Mouse (Mus musculus) heart, adult 2 months (tissue): ENCODE results near the gene Kalrn. TPM values are rescaled to one million over a fixed set of nuclear protein-coding genes. Genes with fewer than 3 reads are reported as not detected.

Source experiments
- DNase-seq, 2 experiments: peaks; one replicate each; pipeline ENCODE4 v3.0.0; 2021
- H3K27ac ChIP-seq: fragments of 200-600 bp; 2 replicates; pipeline ENCODE4 v1.8.1; 2022
- H3K27me3 ChIP-seq: fragments of 200-500 bp; 2 replicates; pipeline ENCODE4 v1.6.1; 2012; ENCODE audit warnings: mild to moderate bottlenecking, low read length, inconsistent platforms, mixed read lengths; ENCODE audit not compliant: control insufficient read depth, insufficient read depth
- H3K36me3 ChIP-seq: fragments of 200-500 bp; 2 replicates; pipeline ENCODE4 v1.6.1; 2012; ENCODE audit warnings: low read length, inconsistent platforms; ENCODE audit not compliant: control insufficient read depth, insufficient read depth
- H3K4me1 ChIP-seq: fragments of 200-500 bp; 2 replicates; pipeline ENCODE4 v1.6.1; 2011; ENCODE audit warnings: low read length; ENCODE audit not compliant: control insufficient read depth, insufficient read depth
- H3K4me3 ChIP-seq: fragments of 200-600 bp; 2 replicates; pipeline ENCODE4 v1.8.1; 2022
- H3K79me2 ChIP-seq: fragments of 200-500 bp; replicated peaks from 2 replicates; pipeline ENCODE4 v1.6.1; 2012; ENCODE audit warnings: mild to moderate bottlenecking, inconsistent platforms, low read length, moderate library complexity, mixed read lengths; ENCODE audit not compliant: control insufficient read depth, insufficient read depth
- H3K9ac ChIP-seq: fragments of 200-500 bp; 2 replicates; pipeline ENCODE4 v1.6.1; 2012; ENCODE audit warnings: low read depth, mild to moderate bottlenecking, control low read depth, inconsistent platforms, low read length, mixed read lengths
- CTCF ChIP-seq: fragments of 200-600 bp; IDR thresholded peaks from 2 replicates; pipeline ENCODE4 v1.8.1; 2022; ENCODE audit warnings: antibody characterized with exemption, mild to moderate bottlenecking, moderate library complexity
- EP300 ChIP-seq: fragments of 200-500 bp; IDR thresholded peaks from 2 replicates; pipeline ENCODE4 v1.6.1; 2011; ENCODE audit warnings: low read depth, low read length, control low read depth; ENCODE audit not compliant: insufficient read depth
- POLR2A ChIP-seq: fragments of 200-500 bp; IDR thresholded peaks from 2 replicates; pipeline ENCODE4 v1.6.1; 2011; ENCODE audit warnings: mild to moderate bottlenecking, low read depth, low read length, control low read depth; ENCODE audit not compliant: insufficient read depth
- WGBS: fragments of 180-500 bp; shearing (Covaris S2); methylation state at CpG from one replicate; pipeline ENCODE4 v1.1.7; 2018; 5-methylcytosine and 5-hydroxymethylcytosine counted together
- intact Hi-C: fragments of 180-260 bp; cut with DNase I; formaldehyde crosslinking; loops from one replicate; pipeline ENCODE4 v1.15.1; 2025
- polyA plus RNA-seq: library from polyadenylated mRNA; depleted of rRNA; stranded (reverse); fragments of >200 nt; gene quantifications from 2 replicates; pipeline ENCODE4 v1.2.3, GENCODE M21; 2012
- total RNA-seq, 2 experiments: library from RNA; stranded (reverse); gene quantifications; 2 replicates each; pipeline ENCODE4 v1.2.3; 2021

The Kalrn gene
- total and polyA plus RNA-seq, 3 experiments: 8.2 to 31.8 (median 26.1) TPM

GRCm38 (mm10) chr16:34400102-34400728, 173.1 kb downstream of the Kalrn start:
- 52% methylated on average over 13 of the region's 13 CpGs for WGBS
- intact Hi-C loops: no loop called here
- Histone ChIP-seq H3K27ac (no peak overlapping the region), H3K4me3 (no peak overlapping the region), H3K79me2 (no peaks in the 10 kb centered on the region), H3K9ac (no peak overlapping the region), H3K36me3 (no peaks in the 10 kb centered on the region), H3K27me3 (no peaks in the 10 kb centered on the region), H3K4me1 (peaks cover 2% of the 10 kb centered on the region)
- TF ChIP-seq EP300 (no peak), POLR2A (no peak), CTCF (no peak)
- peak in 1 of 2 experiments; percentile 60 for DNase-seq

DNA sequence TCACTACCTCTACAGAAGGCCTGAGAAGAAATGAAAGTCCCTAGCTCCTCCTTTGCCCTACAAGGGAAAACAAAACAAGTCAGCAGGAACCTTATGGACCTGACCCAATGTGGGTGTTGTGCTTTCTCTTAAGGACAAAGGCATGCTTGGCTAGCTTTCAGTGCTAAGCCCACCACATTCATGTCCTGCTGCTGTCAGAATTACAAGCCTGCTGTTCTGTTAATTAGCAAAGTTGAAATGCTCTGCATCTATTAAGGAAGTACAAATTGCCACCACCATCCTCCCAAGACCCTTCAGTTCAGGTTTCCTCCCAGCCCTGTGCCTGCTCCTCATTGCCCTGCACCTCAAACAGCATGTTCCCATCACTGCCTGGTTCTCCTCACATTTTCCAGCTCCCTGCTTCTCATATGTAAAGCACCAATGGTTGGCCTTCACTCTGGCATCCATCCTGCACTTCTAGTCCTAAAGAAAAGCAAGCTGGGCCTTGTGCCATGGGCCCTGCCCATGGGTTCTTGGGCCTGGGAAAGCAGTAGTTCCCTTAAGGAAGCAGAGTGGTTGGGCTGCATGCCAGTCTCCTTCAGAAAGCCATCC, 178.0 kb downstream of the Kalrn start:
- no peak overlapping the region for H3K4me3 ChIP-seq
- H3K36me3 ChIP-seq: no peaks in the 10 kb centered on the region
- no peak for TF ChIP-seq POLR2A
- TF ChIP-seq EP300: no peak
- no peak for TF ChIP-seq CTCF
- peak in 1 of 2 experiments; percentile 21 for DNase-seq
- no peaks in the 10 kb centered on the region for H3K27me3 ChIP-seq
- no peaks in the 10 kb centered on the region for H3K79me2 ChIP-seq
- no peak overlapping the region for H3K27ac ChIP-seq
- peaks cover 4% of the 10 kb centered on the region for H3K4me1 ChIP-seq
- intact Hi-C loops: no loop called here
- no peak overlapping the region for H3K9ac ChIP-seq

DNA sequence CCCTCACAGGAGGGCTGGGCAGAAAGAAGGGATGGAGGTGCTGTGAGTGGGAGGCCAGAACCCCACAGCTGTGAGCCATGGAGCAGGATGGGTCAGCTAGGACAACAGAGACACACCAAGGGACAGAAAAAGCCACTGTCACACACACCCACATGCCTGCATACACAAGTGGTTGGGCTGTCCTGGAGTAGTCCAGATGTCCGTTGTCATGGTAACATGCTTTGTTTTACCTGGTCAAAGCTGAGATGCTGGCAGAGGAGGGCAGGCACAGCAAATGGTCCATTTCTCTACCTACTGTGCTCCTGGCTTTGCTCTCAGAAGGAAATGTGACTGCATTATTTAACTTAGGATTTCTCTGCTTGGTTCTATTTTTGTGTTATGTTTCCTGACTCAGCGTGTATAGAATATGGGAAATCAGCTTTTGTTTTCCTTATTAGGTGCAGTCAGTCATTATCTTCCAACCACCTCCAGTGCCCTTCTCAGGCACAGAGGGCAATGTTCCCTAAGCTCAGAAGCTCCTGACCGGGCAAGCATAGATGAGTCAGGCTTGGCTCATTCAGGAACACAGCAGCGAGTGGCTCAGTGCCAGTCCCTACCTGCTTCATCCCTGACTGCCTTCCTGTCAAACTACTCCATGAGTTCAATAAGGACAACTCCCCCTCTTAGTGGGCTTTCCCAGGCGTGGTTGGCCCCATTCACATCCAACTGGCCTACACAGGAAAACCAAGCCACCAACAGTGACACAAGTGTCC, 183.6 kb downstream of the Kalrn start:
- Histone ChIP-seq H3K79me2 (no peaks in the 10 kb centered on the region), H3K9ac (no peak overlapping the region), H3K4me3 (no peak overlapping the region), H3K27ac (no peak overlapping the region), H3K36me3 (no peaks in the 10 kb centered on the region), H3K27me3 (no peaks in the 10 kb centered on the region), H3K4me1 (peaks cover 2% of the 10 kb centered on the region; the same call in 1 of the 2 replicates)
- DNase-seq: no peak
- 65% methylated on average over 5 of the region's 5 CpGs for WGBS
- TF ChIP-seq POLR2A (no peak), CTCF (no peak), EP300 (no peak)
- intact Hi-C loops: no loop called here

DNA sequence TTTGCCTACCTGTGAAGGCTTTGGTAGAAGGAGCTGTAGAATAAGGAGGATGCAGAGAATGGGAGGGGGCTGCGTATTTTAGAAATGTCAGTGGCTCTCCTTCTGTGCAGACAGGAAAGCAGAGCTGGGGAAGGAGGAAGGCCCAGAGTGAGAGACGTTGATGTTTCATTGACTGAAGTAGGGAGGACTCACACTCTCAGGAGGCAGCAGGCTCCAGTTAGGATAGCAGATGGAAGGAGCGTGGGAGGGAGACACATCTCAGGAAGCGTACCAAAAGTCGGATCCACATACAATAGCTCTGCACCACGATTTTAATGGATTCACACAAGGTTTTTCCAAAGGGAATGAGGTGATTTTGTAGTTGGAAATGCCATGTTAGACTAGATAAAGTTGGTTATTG, 184.5 kb downstream of the Kalrn start:
- H3K4me3 ChIP-seq: no peak overlapping the region
- no peaks in the 10 kb centered on the region for H3K27me3 ChIP-seq
- H3K4me1 ChIP-seq: peaks cover 2% of the 10 kb centered on the region; the same call in 1 of the 2 replicates
- intact Hi-C loops: no loop called here
- H3K36me3 ChIP-seq: no peaks in the 10 kb centered on the region
- no peaks in the 10 kb centered on the region for H3K79me2 ChIP-seq
- H3K27ac ChIP-seq: no peak overlapping the region
- no peak overlapping the region for H3K9ac ChIP-seq
- WGBS: 77% methylated on average over 6 of the region's 6 CpGs
- DNase-seq: no peak
- TF ChIP-seq CTCF (no peak), POLR2A (no peak), EP300 (no peak)

DNA sequence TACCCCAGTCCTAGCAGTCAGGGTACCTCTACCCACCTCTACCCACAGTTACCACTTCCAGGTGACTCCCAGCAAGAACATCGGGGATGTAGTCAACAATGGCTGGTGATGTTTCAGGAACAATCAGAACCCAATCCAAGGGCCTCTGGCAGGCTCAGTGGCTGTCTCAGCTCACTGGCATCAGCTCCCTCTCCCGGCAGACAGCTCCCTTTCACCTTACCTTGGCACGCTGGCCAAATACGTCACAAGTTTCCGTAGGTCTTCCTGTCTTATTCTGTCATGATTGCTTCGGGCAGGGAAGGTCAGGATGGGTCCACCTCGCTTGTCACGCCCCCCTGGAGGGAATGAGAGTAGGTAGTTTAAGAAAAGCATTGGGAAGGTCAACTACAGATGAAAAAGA, 188.3 kb downstream of the Kalrn start:
- no peak for DNase-seq
- WGBS: 77% methylated on average over 8 of the region's 8 CpGs
- Histone ChIP-seq H3K4me3 (no peak overlapping the region), H3K9ac (no peak overlapping the region), H3K79me2 (no peaks in the 10 kb centered on the region), H3K27me3 (no peaks in the 10 kb centered on the region), H3K27ac (no peak overlapping the region), H3K4me1 (peaks cover 2% of the 10 kb centered on the region; the same call in 1 of the 2 replicates), H3K36me3 (no peaks in the 10 kb centered on the region)
- no peak for TF ChIP-seq EP300
- TF ChIP-seq CTCF: peak; percentile 38
- no peak for TF ChIP-seq POLR2A
- intact Hi-C loops: no loop called here

- Histone ChIP-seq H3K27ac (no peak overlapping the region), H3K79me2 (no peaks in the 10 kb centered on the region), H3K27me3 (no peaks in the 10 kb centered on the region), H3K36me3 (no peaks in the 10 kb centered on the region), H3K9ac (no peak overlapping the region), H3K4me1 (no peaks in the 10 kb centered on the region), H3K4me3 (no peak overlapping the region)
- WGBS: 97% methylated on average over 4 of the region's 4 CpGs
- intact Hi-C loops: no loop called here
- TF ChIP-seq EP300 (no peak), CTCF (no peak), POLR2A (no peak)
- DNase-seq: no peak
Observed at GRCm38 (mm10) chr16:34382992-34383391, 190.3 kb downstream of the Kalrn start.
